Mouse (Mus musculus): ENCODE results near the gene Ror2. TPM values are rescaled to one million over a fixed set of nuclear protein-coding genes. Genes with fewer than 3 reads are reported as not detected.

Ror2 gene
- polyA plus RNA-seq, 1 experiment from 2014 or later = 9.9 TPM

DNA sequence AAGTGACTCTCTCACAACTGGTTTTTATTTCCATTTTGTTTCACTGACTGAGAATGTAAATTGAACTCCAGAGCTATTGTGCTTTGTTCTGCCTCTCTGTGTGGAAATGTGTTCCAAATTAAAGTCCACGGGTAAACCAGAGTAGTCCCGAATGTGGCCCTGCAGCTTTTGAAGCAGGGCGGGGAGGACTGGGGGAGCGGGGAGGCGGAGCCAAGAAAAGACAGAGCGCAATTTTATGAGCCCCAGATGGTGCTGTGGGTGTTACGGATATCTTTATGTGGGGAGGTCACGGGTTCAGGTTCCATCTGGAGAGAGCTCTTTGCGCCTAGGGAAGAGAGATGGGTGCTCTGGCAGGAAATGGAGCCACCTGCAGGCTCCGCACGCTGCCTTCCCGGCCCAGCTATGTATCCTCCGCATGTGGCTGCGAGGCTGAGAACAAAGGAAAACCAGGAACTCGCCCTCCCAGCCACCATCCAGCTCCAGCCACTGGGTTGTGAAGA, 23.8 kb upstream of the Ror2 start:
- 1% methylated on average over 15 of the region's 15 CpGs for WGBS
- Histone ChIP-seq H3K27me3 (ENCODE audit: insufficient read depth, low read length) (no peaks in the 10 kb centered on the region), H3K27ac (ENCODE audit: low read length) (peak overlapping the region; percentile 59), H3K4me2 (replicated peaks; ENCODE audit: low read depth, low read length) (peak overlapping the region; percentile 51), H3K4me1 (ENCODE audit: insufficient read depth, low read length) (peaks cover 17% of the 10 kb centered on the region), H3K9me3 (ENCODE audit: low read length) (no peaks in the 10 kb centered on the region), H3K9ac (replicated peaks; ENCODE audit: low read length) (peak overlapping the region; percentile 30), H3K36me3 (ENCODE audit: insufficient read depth, low read length) (no peaks in the 10 kb centered on the region), H3K4me3 (ENCODE audit: low read length) (peak overlapping the region; percentile 26)
- ATAC-seq (ENCODE audit: low FRiP score, low TSS enrichment) = peak; percentile 86

- H3K9me3 ChIP-seq (ENCODE audit: low read length) = no peaks in the 10 kb centered on the region
- no peak overlapping the region for H3K27ac ChIP-seq (ENCODE audit: low read length)
- peaks cover 17% of the 10 kb centered on the region for H3K4me1 ChIP-seq (ENCODE audit: insufficient read depth, low read length)
- WGBS = 13% methylated on average over 9 of the region's 9 CpGs
- H3K9ac ChIP-seq (replicated peaks; ENCODE audit: low read length) = peak overlapping the region; percentile 20; the same call in 1 of the 2 replicates
- H3K36me3 ChIP-seq (ENCODE audit: insufficient read depth, low read length) = no peaks in the 10 kb centered on the region
- H3K4me2 ChIP-seq (replicated peaks; ENCODE audit: low read depth, low read length) = peak overlapping the region; percentile 51
- peak overlapping the region; percentile 26 for H3K4me3 ChIP-seq (ENCODE audit: low read length)
- no peak; the same call in 1 of the 2 replicates for ATAC-seq (ENCODE audit: low FRiP score, low TSS enrichment)
- no peaks in the 10 kb centered on the region for H3K27me3 ChIP-seq (ENCODE audit: insufficient read depth, low read length)
These were observed 23.2 kb upstream of the Ror2 start for GRCm38 (mm10) chr13:53309148-53309547.

DNA sequence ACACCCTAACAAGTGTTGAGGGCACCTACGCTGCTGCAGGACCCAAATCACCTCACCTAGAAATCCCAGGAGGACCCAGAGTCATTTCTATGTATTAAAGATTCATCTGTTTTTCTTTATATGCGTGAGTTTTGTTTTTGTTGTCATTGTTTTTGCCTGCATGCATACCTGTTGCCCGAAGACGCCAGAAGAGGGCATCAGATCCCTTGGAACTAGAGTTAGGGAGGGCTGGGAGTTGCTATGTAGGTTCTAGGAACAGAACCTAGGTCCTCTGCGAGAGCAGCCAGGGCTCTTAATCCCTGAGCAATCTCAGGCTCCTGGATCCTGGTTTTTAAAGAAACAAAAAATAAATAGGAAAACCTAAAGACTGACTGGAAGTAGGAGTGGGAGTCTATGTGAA, 20.9 kb upstream of the Ror2 start:
- no peak overlapping the region for H3K27ac ChIP-seq (ENCODE audit: low read length)
- WGBS = 77% methylated on average over 5 of the region's 5 CpGs
- H3K9ac ChIP-seq (replicated peaks; ENCODE audit: low read length) = no peak overlapping the region
- H3K4me3 ChIP-seq (ENCODE audit: low read length) = no peak overlapping the region
- no peaks in the 10 kb centered on the region for H3K36me3 ChIP-seq (ENCODE audit: insufficient read depth, low read length)
- no peaks in the 10 kb centered on the region for H3K27me3 ChIP-seq (ENCODE audit: insufficient read depth, low read length)
- no peak overlapping the region for H3K4me2 ChIP-seq (replicated peaks; ENCODE audit: low read depth, low read length)
- no peak for ATAC-seq (ENCODE audit: low FRiP score, low TSS enrichment)
- peaks cover 25% of the 10 kb centered on the region for H3K4me1 ChIP-seq (ENCODE audit: insufficient read depth, low read length)
- H3K9me3 ChIP-seq (ENCODE audit: low read length) = no peaks in the 10 kb centered on the region

GRCm38 (mm10) chr13:53305256-53305655, 19.3 kb upstream of the Ror2 start:
- Histone ChIP-seq H3K4me2 (replicated peaks; ENCODE audit: low read depth, low read length) (no peak overlapping the region), H3K9me3 (ENCODE audit: low read length) (no peaks in the 10 kb centered on the region), H3K4me3 (ENCODE audit: low read length) (no peak overlapping the region), H3K4me1 (ENCODE audit: insufficient read depth, low read length) (peaks cover 24% of the 10 kb centered on the region), H3K27me3 (ENCODE audit: insufficient read depth, low read length) (no peaks in the 10 kb centered on the region), H3K9ac (replicated peaks; ENCODE audit: low read length) (no peak overlapping the region), H3K27ac (ENCODE audit: low read length) (no peak overlapping the region), H3K36me3 (ENCODE audit: insufficient read depth, low read length) (no peaks in the 10 kb centered on the region)
- ATAC-seq (ENCODE audit: low FRiP score, low TSS enrichment) = no peak
- WGBS = 84% methylated on average over 8 of the region's 8 CpGs

- Histone ChIP-seq H3K27ac (ENCODE audit: low read length) (no peak overlapping the region), H3K9ac (replicated peaks; ENCODE audit: low read length) (no peak overlapping the region), H3K9me3 (ENCODE audit: low read length) (no peaks in the 10 kb centered on the region), H3K4me2 (replicated peaks; ENCODE audit: low read depth, low read length) (no peak overlapping the region), H3K27me3 (ENCODE audit: insufficient read depth, low read length) (no peaks in the 10 kb centered on the region), H3K4me1 (ENCODE audit: insufficient read depth, low read length) (peaks cover 9% of the 10 kb centered on the region; the same call in 1 of the 2 replicates), H3K4me3 (ENCODE audit: low read length) (no peak overlapping the region), H3K36me3 (ENCODE audit: insufficient read depth, low read length) (no peaks in the 10 kb centered on the region)
- no peak for ATAC-seq (ENCODE audit: low FRiP score, low TSS enrichment)
- 15% methylated on average over 10 of the region's 10 CpGs for WGBS
These were observed 16.8 kb upstream of the Ror2 start for GRCm38 (mm10) chr13:53302688-53303087.

- no peak overlapping the region for H3K4me3 ChIP-seq (ENCODE audit: low read length)
- H3K9me3 ChIP-seq (ENCODE audit: low read length) = peaks cover under 1% of the 10 kb centered on the region; the same call in 1 of the 2 replicates
- 29% methylated on average over 12 of the region's 12 CpGs for WGBS
- peak overlapping the region; percentile 9; the same call in 1 of the 2 replicates for H3K4me2 ChIP-seq (replicated peaks; ENCODE audit: low read depth, low read length)
- peaks cover 6% of the 10 kb centered on the region for H3K4me1 ChIP-seq (ENCODE audit: insufficient read depth, low read length)
- H3K9ac ChIP-seq (replicated peaks; ENCODE audit: low read length) = no peak overlapping the region
- no peak overlapping the region for H3K27ac ChIP-seq (ENCODE audit: low read length)
- ATAC-seq (ENCODE audit: low FRiP score, low TSS enrichment) = no peak; the same call in 1 of the 2 replicates
- H3K36me3 ChIP-seq (ENCODE audit: insufficient read depth, low read length) = no peaks in the 10 kb centered on the region
- H3K27me3 ChIP-seq (ENCODE audit: insufficient read depth, low read length) = no peaks in the 10 kb centered on the region; the same call in 1 of the 2 replicates
These were observed 7.1 kb upstream of the Ror2 start for GRCm38 (mm10) chr13:53293065-53293464.

GRCm38 (mm10) chr13:53292244-53292643, 6.3 kb upstream of the Ror2 start:
- Histone ChIP-seq H3K27ac (ENCODE audit: low read length) (no peak overlapping the region), H3K9ac (replicated peaks; ENCODE audit: low read length) (no peak overlapping the region), H3K4me3 (ENCODE audit: low read length) (no peak overlapping the region), H3K4me1 (ENCODE audit: insufficient read depth, low read length) (peaks cover 6% of the 10 kb centered on the region), H3K36me3 (ENCODE audit: insufficient read depth, low read length) (no peaks in the 10 kb centered on the region), H3K9me3 (ENCODE audit: low read length) (peaks cover 3% of the 10 kb centered on the region; the same call in 1 of the 2 replicates), H3K27me3 (ENCODE audit: insufficient read depth, low read length) (no peaks in the 10 kb centered on the region), H3K4me2 (replicated peaks; ENCODE audit: low read depth, low read length) (0 out of 2 replicates have a peak overlapping the region, but pooled peaks have one; percentile 2)
- ATAC-seq (ENCODE audit: low FRiP score, low TSS enrichment) = no peak
- 26% methylated on average over 3 of the region's 3 CpGs for WGBS

DNA sequence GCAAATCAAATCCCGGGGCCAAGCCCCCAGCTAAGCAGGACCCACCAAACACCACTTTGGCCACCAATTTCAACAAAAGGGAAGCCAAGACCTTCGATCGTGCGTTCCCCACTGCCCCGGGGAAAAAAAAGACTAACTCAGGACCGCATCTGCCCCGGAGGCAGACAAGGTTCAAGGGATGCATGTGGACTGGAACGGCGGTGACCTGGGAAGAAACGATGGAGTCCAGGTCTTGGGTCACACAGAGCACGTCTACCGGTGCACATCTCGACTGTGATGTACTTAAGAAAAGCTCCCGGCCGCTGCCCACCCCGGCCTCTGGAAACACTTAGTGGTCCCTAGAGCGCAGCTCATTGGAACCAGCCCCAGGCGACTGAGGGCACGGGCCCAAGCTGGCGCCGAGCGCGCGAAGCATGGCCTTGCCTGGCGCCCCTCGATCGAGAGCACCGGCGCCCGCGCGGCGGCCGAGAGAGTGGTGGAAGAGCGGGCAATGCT, 616 bp downstream of the Ror2 start:
- Histone ChIP-seq H3K4me1 (ENCODE audit: insufficient read depth, low read length) (peaks cover 40% of the 10 kb centered on the region), H3K9ac (replicated peaks; ENCODE audit: low read length) (peak overlapping the region; percentile 81), H3K9me3 (ENCODE audit: low read length) (peaks cover 3% of the 10 kb centered on the region; the same call in 1 of the 2 replicates), H3K27ac (ENCODE audit: low read length) (peak overlapping the region; percentile 26; the same call in 1 of the 2 replicates), H3K4me3 (ENCODE audit: low read length) (peak overlapping the region; percentile 69), H3K4me2 (replicated peaks; ENCODE audit: low read depth, low read length) (peak overlapping the region; percentile 72), H3K27me3 (ENCODE audit: insufficient read depth, low read length) (peaks cover 24% of the 10 kb centered on the region; the same call in 1 of the 2 replicates), H3K36me3 (ENCODE audit: insufficient read depth, low read length) (no peaks in the 10 kb centered on the region)
- no peak for ATAC-seq (ENCODE audit: low FRiP score, low TSS enrichment)
- under 1% methylated on average over 35 of the region's 35 CpGs for WGBS

DNA sequence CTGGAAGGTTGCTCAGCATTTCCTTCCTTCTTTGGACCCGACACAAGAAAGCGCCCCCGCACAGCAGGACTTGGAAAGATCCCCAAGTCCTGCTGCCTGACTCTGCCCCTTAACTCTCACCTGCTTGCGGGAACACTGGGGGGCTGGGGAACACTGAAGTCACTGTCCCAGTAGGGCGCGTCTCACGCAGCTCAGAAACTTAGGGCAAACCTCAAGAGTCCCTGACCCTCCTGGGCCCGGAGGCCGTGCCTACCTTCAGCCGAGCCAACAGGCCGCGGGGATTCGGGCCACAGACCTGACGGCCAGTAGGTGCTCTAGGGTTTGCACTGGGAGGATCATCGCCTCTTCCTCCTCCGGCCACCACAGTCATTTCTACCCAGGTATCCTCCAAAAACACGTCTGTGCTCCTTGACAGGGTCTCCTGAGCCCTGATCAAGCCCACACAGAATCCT, 1.2 kb downstream of the Ror2 start:
- H3K4me2 ChIP-seq (replicated peaks; ENCODE audit: low read depth, low read length) = peak overlapping the region; percentile 72
- peaks cover 24% of the 10 kb centered on the region; the same call in 1 of the 2 replicates for H3K27me3 ChIP-seq (ENCODE audit: insufficient read depth, low read length)
- H3K9me3 ChIP-seq (ENCODE audit: low read length) = peaks cover 3% of the 10 kb centered on the region; the same call in 1 of the 2 replicates
- H3K36me3 ChIP-seq (ENCODE audit: insufficient read depth, low read length) = no peaks in the 10 kb centered on the region
- no peak overlapping the region for H3K27ac ChIP-seq (ENCODE audit: low read length)
- 6% methylated on average over 17 of the region's 17 CpGs for WGBS
- peaks cover 40% of the 10 kb centered on the region for H3K4me1 ChIP-seq (ENCODE audit: insufficient read depth, low read length)
- H3K9ac ChIP-seq (replicated peaks; ENCODE audit: low read length) = peak overlapping the region; percentile 81
- H3K4me3 ChIP-seq (ENCODE audit: low read length) = peak overlapping the region; percentile 69
- no peak for ATAC-seq (ENCODE audit: low FRiP score, low TSS enrichment)
